Mouse (Mus musculus) spleen, adult 2 months (tissue): ENCODE data around the gene Stab2. TPM values are rescaled to one million over a fixed set of nuclear protein-coding genes. Genes with fewer than 3 reads are reported as not detected.

Experiments used
- DNase-seq, 2 experiments: peaks; one replicate each; pipeline versions ENCODE4 v3.0.0 to v3.0.0-alpha.2; 2012 to 2021; ENCODE audit warnings: low spot score in 2 of 2, low read depth in 1 of 2
- H3K27ac ChIP-seq: fragments of 200-500 bp; 2 replicates; pipeline ENCODE4 v1.5.1; 2012; ENCODE audit warnings: low read length, inconsistent platforms; ENCODE audit not compliant: insufficient read depth
- H3K27me3 ChIP-seq: fragments of 200-500 bp; 2 replicates; pipeline ENCODE4 v1.6.1; 2012; ENCODE audit warnings: mild to moderate bottlenecking, moderate library complexity, low read length, inconsistent platforms; ENCODE audit not compliant: control insufficient read depth, insufficient read depth
- H3K36me3 ChIP-seq: fragments of 200-500 bp; 2 replicates; pipeline ENCODE4 v1.6.1; 2012; ENCODE audit warnings: mild to moderate bottlenecking, low read length, inconsistent platforms; ENCODE audit not compliant: control insufficient read depth, insufficient read depth
- H3K4me1 ChIP-seq: fragments of 200-500 bp; 2 replicates; pipeline ENCODE4 v1.6.1; 2011; ENCODE audit warnings: inconsistent platforms; ENCODE audit not compliant: control insufficient read depth, insufficient read depth, insufficient read length
- H3K4me3 ChIP-seq: fragments of 200-500 bp; 2 replicates; pipeline ENCODE4 v1.5.1; 2011; ENCODE audit warnings: mild to moderate bottlenecking, inconsistent platforms; ENCODE audit not compliant: insufficient read depth, insufficient read length; ENCODE audit errors: extremely low read depth
- CTCF ChIP-seq: fragments of 200-500 bp; IDR thresholded peaks from 2 replicates; pipeline ENCODE4 v1.5.1; 2011; ENCODE audit warnings: mild to moderate bottlenecking, inconsistent platforms; ENCODE audit not compliant: insufficient read depth, insufficient read length, insufficient replicate concordance; ENCODE audit errors: extremely low read depth
- POLR2A ChIP-seq: fragments of 200-500 bp; IDR thresholded peaks from 2 replicates; pipeline ENCODE4 v1.6.1; 2011; ENCODE audit warnings: low read depth, low read length, inconsistent platforms
- WGBS: fragments of 180-500 bp; shearing (Covaris S2); methylation state at CpG from one replicate; pipeline ENCODE4 v1.1.7; 2018; 5-methylcytosine and 5-hydroxymethylcytosine counted together
- polyA plus RNA-seq: library from polyadenylated mRNA; depleted of rRNA; stranded (reverse); fragments of >200 nt; gene quantifications from 2 replicates; pipeline ENCODE4 v1.2.3, GENCODE M21; 2012

Gene Stab2
- polyA plus RNA-seq, 1 experiment, result 71.8 TPM

GRCm38 (mm10) chr10:87020711-87021110, 12.9 kb upstream of the Stab2 start:
- WGBS, result 59% methylated on average over 16 of the region's 16 CpGs
- Histone ChIP-seq H3K4me1 (no peaks in the 10 kb centered on the region), H3K4me3 (no peak overlapping the region), H3K27me3 (no peaks in the 10 kb centered on the region), H3K36me3 (no peaks in the 10 kb centered on the region), H3K27ac (no peak overlapping the region)
- peak in 1 of 2 experiments; percentile 6 for DNase-seq
- TF ChIP-seq POLR2A (no peak), CTCF (no peak)

GRCm38 (mm10) chr10:87018876-87019275, 11.1 kb upstream of the Stab2 start:
- Histone ChIP-seq H3K36me3 (no peaks in the 10 kb centered on the region), H3K27ac (no peak overlapping the region), H3K4me1 (no peaks in the 10 kb centered on the region), H3K27me3 (no peaks in the 10 kb centered on the region), H3K4me3 (no peak overlapping the region)
- TF ChIP-seq CTCF (no peak), POLR2A (no peak)
- no peak for DNase-seq
- WGBS, result 77% methylated on average over 9 of the region's 9 CpGs

GRCm38 (mm10) chr10:87016151-87016692, 8.4 kb upstream of the Stab2 start:
- WGBS, result 71% methylated on average over 9 of the region's 9 CpGs
- Histone ChIP-seq H3K27ac (no peak overlapping the region), H3K4me1 (no peaks in the 10 kb centered on the region), H3K27me3 (no peaks in the 10 kb centered on the region), H3K4me3 (no peak overlapping the region), H3K36me3 (no peaks in the 10 kb centered on the region)
- DNase-seq, result no peak
- TF ChIP-seq CTCF (no peak), POLR2A (no peak)

- no peaks in the 10 kb centered on the region for H3K4me1 ChIP-seq
- TF ChIP-seq CTCF, result no peak
- TF ChIP-seq POLR2A, result no peak
- 71% methylated on average over 5 of the region's 5 CpGs for WGBS
- H3K27ac ChIP-seq, result no peak overlapping the region
- H3K4me3 ChIP-seq, result no peak overlapping the region
- H3K36me3 ChIP-seq, result no peaks in the 10 kb centered on the region
- no peaks in the 10 kb centered on the region for H3K27me3 ChIP-seq
- no peak for DNase-seq
Observed at GRCm38 (mm10) chr10:87015403-87015802, 7.6 kb upstream of the Stab2 start.

GRCm38 (mm10) chr10:87014391-87014965, 6.7 kb upstream of the Stab2 start:
- TF ChIP-seq CTCF, result no peak
- no peak for TF ChIP-seq POLR2A
- H3K4me1 ChIP-seq, result no peaks in the 10 kb centered on the region
- no peaks in the 10 kb centered on the region for H3K36me3 ChIP-seq
- DNase-seq, result no peak
- 71% methylated on average over 7 of the region's 7 CpGs for WGBS
- H3K4me3 ChIP-seq, result no peak overlapping the region
- H3K27ac ChIP-seq, result no peak overlapping the region
- H3K27me3 ChIP-seq, result no peaks in the 10 kb centered on the region

GRCm38 (mm10) chr10:87012087-87012486, 4.3 kb upstream of the Stab2 start:
- 85% methylated on average over 7 of the region's 7 CpGs for WGBS

GRCm38 (mm10) chr10:87008215-87008499, 332 bp upstream of the Stab2 start:
- Histone ChIP-seq H3K4me1 (no peaks in the 10 kb centered on the region), H3K27me3 (no peaks in the 10 kb centered on the region), H3K27ac (no peak overlapping the region), H3K36me3 (no peaks in the 10 kb centered on the region), H3K4me3 (no peak overlapping the region)
- 91% methylated on average over 3 of the region's 3 CpGs for WGBS
- no peak for DNase-seq
- TF ChIP-seq CTCF (no peak), POLR2A (no peak)

More at GRCm38 (mm10) chr10:87012087-87012486, 4.3 kb upstream of the Stab2 start:
- no peak for DNase-seq
- TF ChIP-seq POLR2A (no peak), CTCF (no peak)
- no peaks in the 10 kb centered on the region for H3K27me3 ChIP-seq
- H3K27ac ChIP-seq, result no peak overlapping the region
- no peak overlapping the region for H3K4me3 ChIP-seq
- H3K36me3 ChIP-seq, result no peaks in the 10 kb centered on the region
- H3K4me1 ChIP-seq, result no peaks in the 10 kb centered on the region
